12 mouse cellular contexts compared by ENCODE assay signal in the genomic region with DNA sequence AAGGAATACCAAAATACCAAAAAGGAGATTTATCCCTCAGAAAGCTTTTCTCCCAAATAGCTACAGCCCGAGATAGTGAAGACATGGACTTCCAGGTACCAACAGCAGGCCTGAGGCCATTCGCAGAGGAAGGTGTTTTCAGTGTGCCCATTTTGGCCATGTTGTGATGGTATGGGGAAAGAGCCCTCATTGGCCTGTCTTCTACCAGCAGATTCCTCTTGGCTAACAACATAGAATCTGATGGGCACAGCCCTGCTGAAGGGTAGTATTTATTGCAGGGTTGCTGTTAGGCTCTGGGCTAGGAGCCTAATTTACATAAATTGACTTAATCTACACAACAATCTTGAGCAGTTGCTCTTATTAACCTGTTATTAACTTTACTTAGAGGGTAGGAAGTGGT.
"Had no signal": no experiment of that assay in that cellular context is flagged by ENCODE, and none has a peak within 500 bp of the region (broad histone marks: within the 10 kb centered on the region; RNA-seq: fewer than 3 reads in every experiment).

No protein-coding gene starts in this region.

- DNase-seq: retina, postnatal 1 day; right cerebral cortex, adult 18-20 months; right cerebral cortex, postnatal 14 days; right cerebral cortex, postnatal 25 days; right cerebral cortex, postnatal 4 days; spleen, adult 18-20 months; thymus, adult 18-20 months; thymus, adult 2 months; thymus, postnatal 14 days; thymus, postnatal 25 days; thymus, postnatal 36 days; thymus, postnatal 4 days had no signal
